Mouse (Mus musculus): Measurements from ENCODE around the gene Hoxd1. TPM values are rescaled to one million over a fixed set of nuclear protein-coding genes. Genes with fewer than 3 reads are reported as not detected.

Hoxd1 gene
- total RNA-seq (2021), result not detected

DNA sequence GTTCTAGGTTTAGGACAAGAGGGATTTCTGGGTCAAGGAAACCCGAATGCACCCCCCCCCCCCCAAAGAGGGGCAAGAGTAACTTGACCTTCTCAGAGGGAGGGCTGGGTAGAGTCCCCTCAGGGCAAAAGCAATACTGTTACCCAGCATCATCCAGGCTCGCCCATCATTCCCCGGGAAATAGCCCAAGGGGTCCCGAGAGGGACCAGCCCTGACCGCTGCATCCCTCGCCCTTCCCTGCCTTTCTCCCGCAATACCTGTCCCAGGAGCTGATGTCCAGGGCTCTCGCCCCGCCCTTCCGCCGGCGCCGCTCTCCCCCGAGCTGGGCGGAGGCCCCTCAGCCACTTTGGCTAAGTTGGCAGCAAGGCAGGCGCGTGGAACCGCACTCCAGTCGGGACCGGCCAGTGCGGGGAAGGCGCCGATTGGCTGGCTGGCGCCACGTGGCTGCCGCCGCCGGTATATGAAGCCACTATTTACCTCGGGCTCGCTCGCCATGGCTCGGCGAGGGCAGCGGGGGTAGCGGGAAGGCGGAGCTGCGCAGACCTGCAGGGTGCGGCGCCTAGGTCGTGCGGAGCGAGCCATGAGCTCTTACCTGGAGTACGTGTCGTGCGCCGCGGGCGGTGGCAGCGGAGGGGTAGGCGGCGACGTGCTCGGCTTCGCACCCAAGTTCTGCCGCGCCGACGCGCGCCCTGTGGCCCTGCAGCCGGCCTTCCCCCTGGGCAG, at the start of gene Hoxd1:
Gene Hoxd1 (plus strand): TSS at position 459 of the 723 bp plus-strand sequence.
- intact Hi-C loops (cut with DNase I), result no loop called here
- DNase-seq, result peak; percentile 28 to 35

DNA sequence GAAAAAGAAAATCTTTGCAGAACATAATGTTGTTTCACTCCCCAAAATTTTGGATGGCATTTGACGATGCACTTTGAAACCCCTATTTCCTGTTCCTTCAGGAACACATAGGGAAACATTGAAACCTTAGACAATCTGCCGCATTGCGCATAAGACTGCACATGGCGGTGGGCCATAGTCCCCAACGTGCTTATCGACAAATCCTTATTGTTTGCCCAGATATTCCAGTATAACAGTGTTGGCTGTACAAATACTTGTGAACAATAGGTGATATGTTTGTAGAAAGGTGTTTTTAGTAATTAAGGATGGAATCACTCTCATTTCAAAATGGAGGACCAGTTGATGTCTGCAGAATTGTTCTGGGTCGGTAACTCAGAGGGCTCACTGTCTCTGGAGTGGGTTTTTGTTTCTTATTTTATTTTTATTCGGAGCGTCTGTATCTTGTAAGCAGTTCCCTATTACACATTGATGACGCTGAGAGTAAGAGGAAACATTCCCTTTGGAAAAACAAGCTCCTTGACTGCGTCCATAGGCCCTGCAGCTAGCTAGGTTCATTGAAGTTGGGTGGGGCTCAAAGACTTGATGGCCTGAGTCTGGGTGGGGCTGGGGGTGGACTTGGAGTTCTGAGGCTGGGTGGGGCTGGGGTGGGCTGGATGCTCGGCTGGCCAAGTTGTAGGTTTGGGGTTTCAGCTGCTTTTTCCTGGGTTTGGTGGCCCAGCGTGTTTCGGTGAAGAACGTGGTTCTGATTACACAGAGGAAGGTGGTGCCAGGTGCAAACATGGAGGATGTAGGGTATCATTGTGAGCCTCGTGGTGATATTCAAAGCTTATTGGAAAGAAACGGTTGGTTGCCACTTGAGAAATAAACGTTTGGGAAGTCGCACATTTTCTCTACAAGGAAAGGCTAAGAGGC, 49.3 kb upstream of the Hoxd1 start:
- no peak for DNase-seq
- intact Hi-C loops (cut with DNase I), result no loop called here

DNA sequence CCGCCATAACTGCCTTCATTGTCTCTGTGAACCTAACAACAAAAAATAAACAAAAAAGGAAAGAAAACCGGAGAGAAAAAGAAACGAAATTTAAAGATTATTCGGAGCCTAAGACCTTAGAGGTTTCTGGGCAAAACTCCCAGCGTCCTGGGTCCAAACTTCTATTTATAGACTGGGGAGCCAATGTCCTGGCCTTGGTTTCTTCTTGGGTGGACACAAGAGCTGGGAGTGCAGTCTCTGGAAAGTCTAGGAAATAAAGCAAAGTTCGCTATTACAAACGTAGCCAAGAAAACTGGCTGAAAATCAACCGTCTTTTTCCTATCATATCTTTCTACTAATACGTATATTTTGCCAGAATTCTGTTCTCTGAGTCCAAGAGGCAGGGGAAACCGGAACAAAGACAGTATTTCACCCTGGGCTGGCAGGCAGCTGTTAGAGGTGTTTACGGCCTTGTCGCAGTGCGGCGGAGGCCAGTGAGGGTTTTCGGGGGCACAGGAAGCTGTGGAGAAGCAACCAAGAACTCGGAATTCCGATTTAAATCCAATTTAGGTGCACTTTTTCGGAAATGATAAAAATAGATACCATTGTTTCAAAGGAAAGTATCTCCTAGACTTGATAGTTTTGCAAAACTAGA, 48.5 kb upstream of the Hoxd1 start:
- DNase-seq, result no peak
- intact Hi-C loops (cut with DNase I), result no loop called here

DNA sequence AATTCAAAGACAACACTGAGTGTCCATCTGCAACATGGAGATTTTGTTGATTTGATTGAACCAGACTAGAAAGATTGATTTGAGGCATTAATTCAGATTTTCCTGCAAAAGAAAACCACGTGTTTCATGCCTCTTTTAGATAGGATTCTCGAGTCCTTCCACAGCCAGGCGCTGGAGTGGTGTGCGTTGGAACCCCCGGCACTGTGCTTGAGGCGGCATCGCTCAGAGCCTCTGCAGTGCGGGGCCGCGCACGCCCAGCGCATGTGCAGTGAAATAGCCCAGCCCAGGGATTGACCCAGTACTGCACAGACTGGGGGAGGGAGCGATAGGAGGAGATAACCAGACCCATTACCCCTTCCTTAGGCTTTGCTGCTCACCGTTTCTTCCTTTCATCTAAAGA, 47.9 kb upstream of the Hoxd1 start:
- intact Hi-C loops (cut with DNase I), result loop anchor here (1.0 to 5.0 kb wide), 4 partner anchors 249 to 597 kb away; no protein-coding TSS in a partner anchor

DNA sequence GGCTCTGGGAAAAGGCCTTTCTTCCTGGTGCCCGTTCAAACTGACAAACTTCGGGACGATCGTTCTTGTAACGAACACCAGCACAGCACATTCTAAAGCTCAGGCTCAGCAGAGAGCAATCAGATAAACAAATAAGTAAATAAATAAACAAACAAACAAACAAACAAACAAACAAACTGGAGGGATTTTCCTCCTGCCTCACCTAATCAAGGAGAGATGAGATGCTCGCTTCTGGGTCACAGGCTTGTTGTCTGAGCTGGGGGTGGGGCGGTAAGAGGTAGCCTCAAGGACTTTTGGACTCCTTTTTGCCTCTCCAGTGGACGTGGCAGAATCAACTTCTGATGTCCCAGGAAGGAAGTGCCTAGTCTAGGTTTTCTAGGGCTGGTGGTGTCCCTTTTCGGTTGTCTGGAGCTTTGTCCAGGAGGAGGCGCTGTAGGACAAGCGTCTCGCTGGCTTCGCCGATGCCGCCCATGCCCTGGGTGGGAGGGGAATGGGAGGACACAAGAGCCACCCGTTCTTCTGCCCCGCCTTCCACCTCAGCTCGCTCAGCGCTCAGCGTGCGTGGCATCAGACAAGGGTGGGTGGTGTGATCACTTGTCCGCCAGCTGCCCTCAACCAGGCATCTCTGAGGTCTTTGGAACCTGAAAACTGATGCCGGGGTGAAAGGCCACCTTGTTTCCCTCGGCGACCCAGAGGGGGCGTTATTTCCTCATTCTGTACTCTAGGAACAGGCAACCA, 47.1 kb upstream of the Hoxd1 start:
- peak; percentile 90 to 94 for DNase-seq
- intact Hi-C loops (cut with DNase I), result loop anchor here (1.0 to 5.0 kb wide), 4 partner anchors 249 to 597 kb away; no protein-coding TSS in a partner anchor

More for the DNA sequence above, 47.9 kb upstream of the Hoxd1 start:
- no peak for DNase-seq

DNA sequence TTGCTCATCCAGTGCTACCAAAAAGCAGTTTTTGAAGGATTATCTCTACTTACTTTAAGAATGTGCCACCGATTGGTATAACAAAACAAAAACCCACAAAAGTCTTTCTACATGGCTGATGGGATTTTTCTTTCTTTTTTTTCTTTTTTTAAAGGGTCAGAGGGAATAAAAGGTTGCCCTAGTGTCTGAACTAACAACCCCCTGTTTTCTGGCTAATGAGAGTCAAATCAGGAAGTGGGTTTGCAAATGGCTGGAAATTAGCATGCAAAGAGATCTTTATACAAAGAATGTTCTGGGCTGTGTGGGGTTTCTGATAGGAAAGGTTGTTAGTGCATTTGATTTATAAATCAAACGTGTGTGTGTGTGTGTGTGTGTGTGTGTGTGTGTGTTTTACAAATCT, 42.4 kb upstream of the Hoxd1 start:
- DNase-seq, result no peak
- intact Hi-C loops (cut with DNase I), result no loop called here

DNA sequence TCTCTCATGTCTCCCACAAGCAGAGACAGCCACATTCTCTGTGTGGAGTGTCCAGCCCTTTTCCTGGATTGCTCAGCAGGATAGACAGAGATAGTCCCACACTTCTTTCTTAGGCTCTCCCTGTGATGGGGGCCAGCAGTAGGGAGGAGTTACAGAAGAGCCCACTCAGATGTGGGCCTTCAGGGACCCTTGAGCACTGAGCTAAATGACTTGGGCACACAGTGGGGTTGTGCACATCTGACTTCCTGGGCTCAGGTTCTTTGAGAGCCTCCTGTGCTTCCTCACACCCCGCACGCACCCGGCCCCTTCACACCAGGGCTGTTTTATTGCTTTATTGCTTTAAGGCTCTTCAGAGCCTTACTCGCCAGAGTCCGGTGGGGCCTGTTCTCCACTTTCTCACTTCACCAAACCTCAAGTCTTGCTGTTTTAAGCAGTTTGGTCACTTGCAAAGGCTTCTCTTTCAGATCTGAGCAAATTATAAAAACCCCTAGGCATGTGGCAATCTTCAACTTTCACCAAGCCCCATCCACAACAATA, 41.8 kb upstream of the Hoxd1 start:
- intact Hi-C loops (cut with DNase I), result no loop called here

DNA sequence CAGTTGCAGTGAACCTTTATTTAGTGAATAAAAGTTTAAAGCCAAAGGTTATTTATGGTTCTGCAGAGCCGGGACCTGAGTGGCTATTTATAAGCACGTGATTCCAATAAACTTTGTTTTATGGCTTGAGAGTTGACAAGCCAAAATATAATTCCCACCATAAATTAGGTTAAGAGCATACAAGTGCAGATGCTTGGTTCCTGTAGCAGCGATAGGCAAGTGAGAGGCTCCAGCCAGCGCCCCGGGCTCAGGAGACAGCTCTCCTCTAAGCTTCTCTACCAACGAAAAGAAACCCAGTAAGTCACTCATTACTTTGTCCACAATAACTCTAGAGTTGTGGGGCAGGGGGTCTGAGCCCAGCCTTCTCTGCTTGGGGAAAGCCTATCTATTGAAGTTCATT, 40.9 kb upstream of the Hoxd1 start:
- no peak for DNase-seq
- intact Hi-C loops (cut with DNase I), result no loop called here

More for the DNA sequence above, 41.8 kb upstream of the Hoxd1 start:
- no peak for DNase-seq

DNA sequence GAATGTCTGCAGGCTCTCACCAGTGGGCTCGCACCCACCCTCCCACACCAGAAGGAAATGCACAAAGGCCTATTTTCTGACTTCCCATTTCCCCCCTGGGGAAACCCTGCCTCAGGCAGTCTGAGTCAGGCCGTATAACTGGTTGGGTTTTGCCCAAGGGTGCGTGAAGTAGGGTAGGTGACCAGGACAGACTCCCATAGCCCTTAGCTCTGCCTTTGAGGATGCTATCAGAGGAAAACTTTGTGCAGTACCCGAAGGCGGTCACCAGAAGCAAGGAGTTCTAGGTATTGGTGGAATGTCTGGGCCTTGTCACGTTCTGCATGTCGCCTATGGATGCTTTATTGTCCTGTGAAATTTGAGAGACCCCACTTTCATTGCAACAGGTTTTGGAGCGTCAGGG, 39.8 kb upstream of the Hoxd1 start:
- no peak for DNase-seq
- intact Hi-C loops (cut with DNase I), result no loop called here

DNA sequence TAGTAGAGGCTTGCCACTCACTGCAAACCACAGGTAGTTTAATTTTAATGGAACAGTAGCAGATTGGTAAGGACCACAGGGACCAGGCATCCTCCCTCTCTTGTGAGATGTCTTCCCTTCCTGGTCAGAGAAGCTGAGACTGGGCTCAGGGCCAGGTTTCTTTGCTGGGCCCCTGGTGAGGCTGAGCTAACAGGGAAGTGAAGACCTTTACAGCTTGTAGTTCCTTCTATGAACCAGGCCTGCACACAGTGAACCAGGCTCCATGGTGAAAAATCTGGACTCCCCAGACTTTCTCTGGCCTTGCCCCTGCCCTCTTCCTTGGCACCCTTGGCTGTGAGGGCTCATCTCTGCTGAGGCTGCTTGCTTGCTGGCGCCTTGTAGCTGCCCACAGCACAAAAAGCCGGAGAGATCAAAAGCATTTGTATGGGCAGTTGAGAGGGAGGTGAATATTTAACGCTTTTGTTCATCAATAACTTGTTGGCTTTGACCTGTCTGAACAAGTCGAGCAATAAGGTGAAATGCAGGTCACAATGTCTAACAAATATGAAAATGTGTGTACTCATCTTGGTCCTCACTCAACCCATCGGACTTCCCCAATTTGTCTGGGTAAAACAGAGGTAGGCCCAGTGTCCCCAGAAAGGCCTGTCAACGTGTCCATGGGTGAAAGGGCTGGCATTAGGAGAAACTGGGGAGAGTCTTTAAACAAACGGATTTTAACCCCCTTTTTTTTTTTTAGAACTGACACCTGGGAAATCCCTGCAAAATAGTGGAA, 38.4 kb upstream of the Hoxd1 start:
- intact Hi-C loops (cut with DNase I), result no loop called here
- DNase-seq, result no peak

DNA sequence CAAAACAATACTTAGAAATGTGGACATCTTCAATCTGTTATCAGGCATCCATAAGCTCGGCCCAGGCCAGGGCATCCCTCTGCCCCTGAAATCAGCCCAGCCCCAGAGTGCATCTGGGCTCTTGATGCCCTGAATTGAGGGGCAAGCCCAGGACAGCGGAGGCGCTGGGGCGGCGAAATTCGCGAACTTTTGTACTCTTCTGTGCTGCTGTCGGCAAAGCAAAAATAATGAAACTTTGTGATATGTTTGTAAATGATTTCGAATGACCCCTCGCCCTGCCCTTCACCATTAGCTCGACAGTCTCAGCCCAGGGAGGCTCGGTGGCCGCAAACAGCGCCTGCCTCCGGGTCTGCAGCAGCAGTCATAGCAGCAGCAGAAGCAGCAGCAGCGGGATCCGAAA, 37.6 kb upstream of the Hoxd1 start:
- intact Hi-C loops (cut with DNase I), result no loop called here

DNA sequence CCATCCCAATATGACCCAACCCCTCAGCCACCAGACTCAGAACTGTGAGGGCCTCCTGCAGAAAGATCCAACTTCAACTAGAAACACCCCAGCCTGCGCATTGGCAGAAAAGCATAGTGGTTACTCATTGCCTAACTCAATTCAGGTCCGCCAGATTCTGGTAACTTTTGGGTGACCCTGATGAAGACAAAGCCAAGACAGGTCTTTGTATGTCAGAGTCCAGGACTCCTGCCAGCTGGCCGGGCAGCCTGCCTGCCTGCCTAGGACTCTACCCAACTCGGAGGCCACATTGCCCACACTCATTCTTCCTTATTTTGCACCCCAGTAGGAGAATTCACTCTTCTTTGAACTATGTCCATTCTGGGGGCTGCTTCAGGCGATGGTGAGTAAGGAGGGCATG, 36.2 kb upstream of the Hoxd1 start, which contains the start of gene Gm28230:
Gene Gm28230 (plus strand): TSS at position 178 of the 400 bp plus-strand sequence.
- DNase-seq, result no peak
- intact Hi-C loops (cut with DNase I), result no loop called here

More for the DNA sequence above, 37.6 kb upstream of the Hoxd1 start:
- DNase-seq, result no peak

DNA sequence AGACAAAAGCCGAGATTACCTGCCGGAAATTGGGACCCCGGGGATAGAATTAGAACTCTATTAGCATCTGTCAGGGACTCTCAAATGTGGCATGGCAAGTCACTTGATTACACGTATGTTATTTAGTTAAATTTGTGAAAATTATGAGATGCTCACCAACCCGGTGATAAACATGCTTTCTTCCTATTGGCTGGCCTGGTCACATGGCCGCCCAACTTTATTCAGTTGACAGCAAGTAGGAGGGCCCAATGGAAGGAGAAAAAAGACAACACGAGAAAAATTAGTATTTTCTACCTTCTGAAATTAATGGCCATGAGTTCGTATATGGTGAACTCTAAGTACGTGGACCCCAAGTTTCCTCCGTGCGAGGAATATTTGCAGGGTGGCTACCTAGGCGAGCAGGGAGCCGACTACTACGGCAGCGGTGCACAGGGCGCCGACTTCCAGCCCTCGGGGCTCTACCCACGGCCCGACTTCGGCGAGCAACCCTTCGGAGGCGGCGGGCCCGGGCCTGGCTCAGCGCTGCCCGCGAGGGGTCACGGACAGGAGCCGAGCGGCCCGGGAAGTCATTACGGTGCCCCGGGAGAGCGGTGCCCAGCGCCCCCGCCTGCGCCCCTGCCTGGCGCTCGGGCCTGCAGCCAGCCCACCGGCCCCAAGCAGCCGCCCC, 35.7 kb upstream of the Hoxd1 start:
- no peak for DNase-seq
- intact Hi-C loops (cut with DNase I), result no loop called here

DNA sequence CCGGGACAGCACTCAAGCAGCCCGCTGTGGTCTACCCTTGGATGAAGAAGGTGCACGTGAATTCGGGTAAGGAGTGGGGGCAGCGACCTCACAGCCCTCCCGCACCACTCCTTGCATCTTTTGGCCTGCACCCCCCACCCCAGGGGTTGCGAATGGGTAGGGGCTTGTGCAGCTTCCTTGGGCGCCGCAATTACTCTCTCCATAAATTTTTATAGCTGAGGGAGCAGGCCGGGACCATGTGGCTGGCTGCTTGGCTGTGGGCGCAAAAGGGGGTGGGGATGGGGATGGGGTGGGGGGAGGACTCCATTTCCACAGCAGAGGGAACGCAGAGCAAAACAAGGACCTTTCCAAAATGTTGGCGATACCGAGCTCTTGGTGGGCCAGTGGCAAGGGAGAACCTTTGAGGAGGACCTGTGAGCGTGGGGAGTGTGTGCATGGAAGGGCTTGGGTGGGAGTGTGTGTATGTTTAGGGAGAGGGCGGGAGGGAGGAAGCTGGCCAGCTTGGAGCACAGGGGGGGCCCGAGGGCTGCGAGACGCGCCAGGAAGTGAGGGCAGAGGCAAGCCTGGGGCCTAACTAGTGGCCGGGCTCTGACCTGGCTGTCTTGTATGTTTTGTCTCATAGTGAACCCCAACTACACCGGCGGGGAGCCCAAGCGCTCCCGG, 35.0 kb upstream of the Hoxd1 start:
- DNase-seq, result no peak
- intact Hi-C loops (cut with DNase I), result no loop called here

DNA sequence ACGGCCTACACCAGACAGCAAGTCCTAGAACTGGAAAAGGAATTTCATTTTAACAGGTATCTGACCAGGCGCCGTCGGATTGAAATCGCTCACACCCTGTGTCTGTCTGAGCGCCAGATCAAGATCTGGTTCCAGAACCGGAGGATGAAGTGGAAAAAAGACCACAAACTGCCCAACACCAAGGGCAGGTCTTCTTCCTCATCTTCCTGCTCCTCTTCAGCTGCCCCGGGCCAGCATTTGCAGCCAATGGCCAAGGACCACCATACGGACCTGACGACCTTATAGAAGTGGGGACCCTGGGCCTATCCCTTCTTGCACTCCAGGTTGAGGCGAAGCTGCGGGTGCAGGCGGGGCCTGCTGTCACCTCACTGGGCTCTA, 34.5 kb upstream of the Hoxd1 start:
- intact Hi-C loops (cut with DNase I), result no loop called here

DNA sequence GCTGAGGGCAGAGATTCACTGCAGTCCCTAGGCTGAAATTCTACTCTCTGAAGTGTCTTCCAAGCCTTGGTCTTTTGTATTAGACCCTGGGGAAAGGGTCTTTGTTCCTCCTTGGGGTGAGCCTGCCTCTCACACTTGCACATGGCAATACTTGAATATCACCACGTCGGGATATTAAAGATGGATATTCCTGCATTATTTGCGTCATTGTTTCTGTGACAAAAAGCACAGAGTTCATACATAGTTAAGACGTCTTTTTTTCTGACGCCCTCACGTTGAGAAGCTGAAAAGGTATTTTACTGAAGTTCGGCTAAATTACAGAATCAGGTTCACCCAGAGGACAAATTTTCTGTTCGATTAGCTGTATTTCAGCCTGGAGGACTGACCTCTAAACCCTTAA, 32.4 kb upstream of the Hoxd1 start:
- intact Hi-C loops (cut with DNase I), result no loop called here

More for the DNA sequence above, 34.5 kb upstream of the Hoxd1 start:
- DNase-seq, result no peak

DNA sequence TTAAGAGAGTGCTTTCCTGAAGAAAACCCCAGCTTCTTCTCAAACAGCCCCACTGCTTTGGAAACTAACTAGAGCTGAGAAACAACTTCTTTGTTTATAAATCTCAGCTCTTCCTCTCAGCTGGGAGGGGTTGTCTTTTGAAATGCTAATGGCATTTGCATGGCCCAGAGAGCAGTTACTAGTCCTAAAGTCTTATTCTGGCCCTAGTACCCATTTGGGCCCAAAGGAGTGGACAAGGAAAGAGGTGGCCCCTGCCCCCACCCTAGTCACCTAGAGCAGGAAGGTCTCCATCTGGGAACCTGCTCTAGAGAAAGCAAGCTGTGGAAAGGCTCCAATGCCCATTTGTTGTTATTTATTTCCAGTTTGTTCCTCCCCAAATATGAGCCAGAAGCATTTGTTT, 31.7 kb upstream of the Hoxd1 start:
- intact Hi-C loops (cut with DNase I), result no loop called here
- no peak for DNase-seq

More for the DNA sequence above, 32.4 kb upstream of the Hoxd1 start:
- no peak for DNase-seq

DNA sequence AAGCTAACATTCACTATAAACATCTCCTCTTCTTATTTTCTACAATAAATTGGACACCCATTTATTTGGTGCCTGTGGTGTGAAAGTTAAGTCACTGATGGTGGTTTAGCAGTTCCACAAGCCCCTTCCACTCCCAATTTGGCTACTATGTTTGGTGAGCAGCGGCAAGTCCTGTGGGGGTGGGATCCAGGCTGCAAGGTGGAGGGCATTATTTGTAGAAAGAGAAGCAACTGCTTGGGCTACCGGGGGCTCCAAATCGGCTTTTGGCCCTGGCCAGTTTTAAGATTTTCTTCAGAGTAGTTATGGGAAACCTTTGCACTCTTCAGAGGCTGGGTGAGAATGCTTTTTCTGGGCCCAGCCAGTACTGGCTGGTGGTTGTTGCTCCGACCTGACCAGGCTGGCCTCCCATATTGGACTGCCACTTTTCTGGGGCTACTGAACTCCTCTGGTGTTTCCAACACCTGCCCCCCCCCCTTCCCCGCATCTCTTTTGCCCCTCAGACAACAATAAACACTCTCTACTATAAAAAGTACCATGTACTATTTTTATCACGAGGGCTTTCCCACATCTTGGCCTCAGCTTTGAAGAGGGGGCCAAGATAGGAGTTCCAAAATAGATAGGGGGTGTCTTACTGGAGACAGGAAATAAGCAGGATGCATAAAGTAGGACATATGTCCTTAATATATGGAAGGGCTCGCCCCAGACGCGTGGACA, 30.8 kb upstream of the Hoxd1 start:
- no peak for DNase-seq
- intact Hi-C loops (cut with DNase I), result no loop called here
